Mouse (Mus musculus): ENCODE data around the gene Srcin1. TPM values are rescaled to one million over a fixed set of nuclear protein-coding genes. Genes with fewer than 3 reads are reported as not detected.
A peak's percentile ranks its signal among the peaks of the same experiment; 100 is the strongest.

Srcin1 gene
- polyA plus RNA-seq, 1 experiment, result not detected

GRCm38 (mm10) chr11:97556569-97557408 is 19.2 kb downstream of the Srcin1 start:
- no peaks in the 10 kb centered on the region for H3K36me3 ChIP-seq (ENCODE audit: control insufficient read depth, insufficient read depth)
- H3K27me3 ChIP-seq (ENCODE audit: control insufficient read depth, insufficient read depth, insufficient read length), result peaks cover 69% of the 10 kb centered on the region
- no peaks in the 10 kb centered on the region for H3K79me2 ChIP-seq (ENCODE audit: control insufficient read depth, insufficient read depth)
- TF ChIP-seq E2F4 (IDR thresholded peaks at IDR 0.05; ENCODE audit: insufficient read depth), result no peak
- TF ChIP-seq TCF12 (IDR thresholded peaks at IDR 0.05; ENCODE audit: insufficient read depth, poor library complexity, severe bottlenecking), result no peak
- TF ChIP-seq MYOD1 (IDR thresholded peaks at IDR 0.05; ENCODE audit: control insufficient read depth in 1 of 3, insufficient read length in 2 of 3, low read depth in 2 of 3), result no peak
- TF ChIP-seq MYOG (IDR thresholded peaks at IDR 0.05; ENCODE audit: control insufficient read depth in 1 of 3, insufficient read depth in 1 of 3, insufficient read length in 2 of 3, low read depth in 2 of 3), result no peak
- no peak for TF ChIP-seq SRF (IDR thresholded peaks at IDR 0.05; ENCODE audit: control insufficient read depth, insufficient read length, low read depth)
- TF ChIP-seq USF1 (IDR thresholded peaks at IDR 0.05; ENCODE audit: low read depth), result no peak
- TF ChIP-seq REST (IDR thresholded peaks at IDR 0.05; ENCODE audit: insufficient read depth, insufficient read length), result no peak
- no peak for TF ChIP-seq CEBPB (IDR thresholded peaks at IDR 0.05; ENCODE audit: insufficient read depth, poor library complexity, severe bottlenecking)
- no peak for TF ChIP-seq TCF3 (IDR thresholded peaks at IDR 0.05; ENCODE audit: insufficient read length, low read depth)
- H3K4me3 ChIP-seq, result no peak overlapping the region
- no peak overlapping the region for H3ac ChIP-seq (ENCODE audit: control insufficient read depth, insufficient read length)
- H3K4me2 ChIP-seq (ENCODE audit: low read depth), result no peak overlapping the region

GRCm38 (mm10) chr11:97555144-97555543 is 20.8 kb downstream of the Srcin1 start:
- Histone ChIP-seq H3K4me3 (no peak overlapping the region), H3K4me2 (ENCODE audit: low read depth) (no peak overlapping the region), H3K27me3 (ENCODE audit: control insufficient read depth, insufficient read depth, insufficient read length) (peaks cover 69% of the 10 kb centered on the region), H3K36me3 (ENCODE audit: control insufficient read depth, insufficient read depth) (no peaks in the 10 kb centered on the region), H3K79me2 (ENCODE audit: control insufficient read depth, insufficient read depth) (no peaks in the 10 kb centered on the region), H3ac (ENCODE audit: control insufficient read depth, insufficient read length) (no peak overlapping the region)
- TF ChIP-seq MYOG (IDR thresholded peaks at IDR 0.05; ENCODE audit: control insufficient read depth in 1 of 3, insufficient read depth in 1 of 3, insufficient read length in 2 of 3, low read depth in 2 of 3), result no peak
- TF ChIP-seq USF1 (IDR thresholded peaks at IDR 0.05; ENCODE audit: low read depth), result peak; percentile 31

GRCm38 (mm10) chr11:97552151-97552550 is 23.8 kb downstream of the Srcin1 start:
- Histone ChIP-seq H3K36me3 (ENCODE audit: control insufficient read depth, insufficient read depth) (no peaks in the 10 kb centered on the region), H3K79me2 (ENCODE audit: control insufficient read depth, insufficient read depth) (no peaks in the 10 kb centered on the region), H3ac (ENCODE audit: control insufficient read depth, insufficient read length) (no peak overlapping the region), H3K27me3 (ENCODE audit: control insufficient read depth, insufficient read depth, insufficient read length) (peaks cover 79% of the 10 kb centered on the region), H3K4me3 (no peak overlapping the region), H3K4me2 (ENCODE audit: low read depth) (no peak overlapping the region)
- TF ChIP-seq MYOG (IDR thresholded peaks at IDR 0.05; ENCODE audit: control insufficient read depth in 1 of 3, insufficient read depth in 1 of 3, insufficient read length in 2 of 3, low read depth in 2 of 3) (no peak), TCF3 (IDR thresholded peaks at IDR 0.05; ENCODE audit: insufficient read length, low read depth) (no peak), POLR2A (IDR thresholded peaks at IDR 0.05; ENCODE audit: insufficient read length, low read depth) (no peak), SRF (IDR thresholded peaks at IDR 0.05; ENCODE audit: control insufficient read depth, insufficient read length, low read depth) (no peak), MAX (IDR thresholded peaks at IDR 0.05; ENCODE audit: low read depth) (no peak), CEBPB (IDR thresholded peaks at IDR 0.05; ENCODE audit: insufficient read depth, poor library complexity, severe bottlenecking) (no peak), REST (IDR thresholded peaks at IDR 0.05; ENCODE audit: insufficient read depth, insufficient read length) (no peak), TCF12 (IDR thresholded peaks at IDR 0.05; ENCODE audit: insufficient read depth, poor library complexity, severe bottlenecking) (no peak), MYOD1 (IDR thresholded peaks at IDR 0.05; ENCODE audit: control insufficient read depth in 1 of 3, insufficient read length in 2 of 3, low read depth in 2 of 3) (no peak), USF1 (IDR thresholded peaks at IDR 0.05; ENCODE audit: low read depth) (no peak), POLR2AphosphoS2 (IDR thresholded peaks at IDR 0.05; ENCODE audit: insufficient read length, low read depth) (no peak)

- Histone ChIP-seq H3ac (ENCODE audit: control insufficient read depth, insufficient read length) (no peak overlapping the region), H3K4me2 (ENCODE audit: low read depth) (no peak overlapping the region), H3K27me3 (ENCODE audit: control insufficient read depth, insufficient read depth, insufficient read length) (peaks cover 95% of the 10 kb centered on the region), H3K36me3 (ENCODE audit: control insufficient read depth, insufficient read depth) (no peaks in the 10 kb centered on the region), H3K4me3 (no peak overlapping the region), H3K79me2 (ENCODE audit: control insufficient read depth, insufficient read depth) (no peaks in the 10 kb centered on the region)
- TF ChIP-seq CEBPB (IDR thresholded peaks at IDR 0.05; ENCODE audit: insufficient read depth, poor library complexity, severe bottlenecking) (no peak), POLR2A (IDR thresholded peaks at IDR 0.05; ENCODE audit: insufficient read length, low read depth) (no peak), MYOG (IDR thresholded peaks at IDR 0.05; ENCODE audit: control insufficient read depth in 1 of 3, insufficient read depth in 1 of 3, insufficient read length in 2 of 3, low read depth in 2 of 3) (no peak), SRF (IDR thresholded peaks at IDR 0.05; ENCODE audit: control insufficient read depth, insufficient read length, low read depth) (no peak), TCF12 (IDR thresholded peaks at IDR 0.05; ENCODE audit: insufficient read depth, poor library complexity, severe bottlenecking) (no peak), REST (IDR thresholded peaks at IDR 0.05; ENCODE audit: insufficient read depth, insufficient read length) (no peak), USF1 (IDR thresholded peaks at IDR 0.05; ENCODE audit: low read depth) (no peak), TCF3 (IDR thresholded peaks at IDR 0.05; ENCODE audit: insufficient read length, low read depth) (no peak), E2F4 (IDR thresholded peaks at IDR 0.05; ENCODE audit: insufficient read depth) (no peak), MAX (IDR thresholded peaks at IDR 0.05; ENCODE audit: low read depth) (no peak), MYOD1 (IDR thresholded peaks at IDR 0.05; ENCODE audit: control insufficient read depth in 1 of 3, insufficient read length in 2 of 3, low read depth in 2 of 3) (no peak), POLR2AphosphoS2 (IDR thresholded peaks at IDR 0.05; ENCODE audit: insufficient read length, low read depth) (no peak)
Observed at GRCm38 (mm10) chr11:97548757-97549156, 27.2 kb downstream of the Srcin1 start.

Data from myocyte (in vitro differentiated cells).